8 mouse cellular contexts compared by ENCODE assay signal in the genomic region with DNA sequence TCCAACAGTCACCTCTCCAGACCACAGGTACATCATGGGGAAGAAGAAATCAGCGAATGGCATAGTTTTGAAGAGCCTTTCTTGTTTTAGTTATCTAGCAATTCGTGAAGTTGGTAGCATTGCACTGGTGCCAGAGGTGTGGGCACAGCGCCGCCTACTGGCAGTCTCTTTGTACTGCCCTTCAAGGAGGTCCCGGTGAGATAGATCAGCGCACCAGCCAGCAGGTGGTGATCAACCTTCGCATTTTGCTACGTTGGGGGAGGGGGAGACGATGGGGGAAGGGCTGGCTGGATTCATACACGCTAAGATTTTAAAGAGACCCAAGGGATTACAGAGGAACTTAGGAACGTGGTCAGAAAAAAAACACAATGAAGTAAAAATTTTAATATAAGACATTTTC.
DNase-seq lines count a peak whose midpoint lies in the region; TF ChIP-seq lines count a peak whose summit lies in the region.

No protein-coding gene starts in this region.

- intact Hi-C loops in left cerebral cortex, adult 2 months (cut with DNase I), result loop anchor here (1.0 to 5.0 kb wide), 2 partner anchors 155 to 252 kb away; no protein-coding TSS in a partner anchor

- peak; percentile 92 for TF ChIP-seq CTCF in left cerebral cortex, adult 2 months (IDR thresholded peaks at IDR 0.05)

- no peak overlapping the region for H3K4me3 ChIP-seq in left cerebral cortex, adult 2 months

- no peak overlapping the region for H3K27ac ChIP-seq in left cerebral cortex, adult 2 months

- peak; percentile 77 for DNase-seq in adipocyte (ENCODE audit: low spot score)
- peak; percentile 81 to 87 for DNase-seq in cerebellum, postnatal 4 days (ENCODE audit: low spot score in 2 of 2)
- peak; percentile 20 to 34 for DNase-seq in gastrocnemius, adult 8-10 months (ENCODE audit: low spot score in 2 of 2)
- DNase-seq in induced T-regulatory cell, adult 2 months (ENCODE audit: low read depth), result peak; percentile 81
- DNase-seq in left cerebral cortex, adult 2 months (ENCODE audit: extremely low spot score in 1 of 2, low spot score in 2 of 2), result peak; percentile 84 to 87
- peak; percentile 89 for DNase-seq in mesoderm, embryonic 11.5 days (ENCODE audit: low read depth, low spot score)
- peak; percentile 83 for DNase-seq in right cerebral cortex, postnatal 25 days
- DNase-seq in urinary bladder, postnatal 4 days (ENCODE audit: low spot score in 2 of 2), result peak; percentile 65 to 76

Comparison
In these comparisons a context has a peak if more than half of its experiments do, and no peak if none do; other contexts are left out.
1. DNase-seq: peak in every context shown above with its lines; median percentile 89 in mesoderm, embryonic 11.5 days; 86 in left cerebral cortex, adult 2 months; 84 in cerebellum, postnatal 4 days; 83 in right cerebral cortex, postnatal 25 days; 81 in induced T-regulatory cell, adult 2 months; 77 in adipocyte; 70 in urinary bladder, postnatal 4 days; 27 in gastrocnemius, adult 8-10 months.